Mouse (Mus musculus) forebrain, postnatal 0 days (tissue): ENCODE results near the gene Tmem121. TPM values are rescaled to one million over a fixed set of nuclear protein-coding genes. Genes with fewer than 3 reads are reported as not detected.
A peak's percentile ranks its signal among the peaks of the same experiment; 100 is the strongest.

Source experiments
- ATAC-seq: fragments of 200-750 bp; cut with Nextera tagmentation; 2 replicates; pipeline ENCODE4 v1.8.0; 2017; ENCODE audit warnings: mild to moderate bottlenecking, moderate library complexity
- DNase-seq: peaks from one replicate; pipeline ENCODE4 v3.0.0-alpha.2; 2015
- H3K27ac ChIP-seq: fragments of 300-500 bp; sonication (generic); 2 replicates; pipeline ENCODE4 v1.5.1; 2014; ENCODE audit warnings: low read depth, mild to moderate bottlenecking, antibody characterized with exemption, low read length, moderate library complexity, mixed read lengths
- H3K27me3 ChIP-seq: fragments of 300-500 bp; sonication (generic); 2 replicates; pipeline ENCODE4 v1.6.1; 2014; ENCODE audit warnings: mild to moderate bottlenecking, low read length, mixed read lengths; ENCODE audit not compliant: insufficient read depth
- H3K36me3 ChIP-seq: fragments of 300-500 bp; sonication (generic); 2 replicates; pipeline ENCODE4 v1.6.1; 2014; ENCODE audit warnings: mild to moderate bottlenecking, moderate library complexity; ENCODE audit not compliant: insufficient read depth
- H3K4me1 ChIP-seq: fragments of 300-500 bp; sonication (generic); 2 replicates; pipeline ENCODE4 v1.6.1; 2014; ENCODE audit warnings: antibody characterized with exemption; ENCODE audit not compliant: insufficient read depth
- H3K4me2 ChIP-seq: fragments of 300-500 bp; sonication (generic); 2 replicates; pipeline ENCODE4 v1.6.1; 2014; ENCODE audit warnings: low read depth, mild to moderate bottlenecking, moderate library complexity
- H3K4me3 ChIP-seq: fragments of 300-500 bp; sonication (generic); 2 replicates; pipeline ENCODE4 v1.5.1; 2014; ENCODE audit warnings: low read depth, low read length, mixed read lengths
- H3K9ac ChIP-seq: fragments of 300-500 bp; sonication (generic); 2 replicates; pipeline ENCODE4 v1.6.1; 2014; ENCODE audit warnings: mild to moderate bottlenecking
- H3K9me3 ChIP-seq: fragments of 300-500 bp; sonication (generic); 2 replicates; pipeline ENCODE4 v1.6.1; 2016; ENCODE audit warnings: low read length
- CTCF ChIP-seq: sonication (generic); IDR thresholded peaks from 2 replicates; pipeline ENCODE4 v1.5.1; 2016; ENCODE audit warnings: antibody characterized with exemption, control low read depth, low read depth
- WGBS: fragments of 180-500 bp; shearing (Covaris S2); extraction: QIAGEN DNeasy Blood & Tissue Kit; methylation state at CpG from one replicate; pipeline ENCODE4 v1.1.7; 2014; 5-methylcytosine and 5-hydroxymethylcytosine counted together
- polyA plus RNA-seq: library from polyadenylated mRNA; unstranded; fragments of >200 nt; fragmentation: Nextera tagmentation; extraction: Ambion mirVana; gene quantifications from 2 replicates; pipeline ENCODE4 v1.2.1, GENCODE M21; 2015
- total RNA-seq: library from RNA; depleted of rRNA; stranded (reverse); fragments of >200 nt; gene quantifications from 2 replicates; pipeline ENCODE4 v1.2.3, GENCODE M21; 2014

Tmem121 gene
- total and polyA plus RNA-seq, 2 experiments from 2014 or later = 59.3 to 71.8 TPM

GRCm38 (mm10) chr12:113163561-113164006 is 22.1 kb upstream of the Tmem121 start:
- 0 out of 2 replicates have a peak, but pooled peaks cover 4% of the 10 kb centered on the region for H3K36me3 ChIP-seq
- H3K27ac ChIP-seq = peak overlapping the region; percentile 59
- 52% methylated on average over 11 of the region's 11 CpGs for WGBS
- H3K27me3 ChIP-seq = no peaks in the 10 kb centered on the region
- ATAC-seq (peak; percentile 93), DNase-seq (peak; percentile 61)
- H3K4me2 ChIP-seq = no peak overlapping the region
- TF ChIP-seq CTCF = no peak
- no peaks in the 10 kb centered on the region for H3K9me3 ChIP-seq
- no peaks in the 10 kb centered on the region for H3K4me1 ChIP-seq
- no peak overlapping the region for H3K4me3 ChIP-seq
- no peak overlapping the region for H3K9ac ChIP-seq

GRCm38 (mm10) chr12:113168031-113168536 is 17.6 kb upstream of the Tmem121 start:
- Histone ChIP-seq H3K4me1 (no peaks in the 10 kb centered on the region), H3K27me3 (no peaks in the 10 kb centered on the region), H3K9ac (no peak overlapping the region), H3K4me3 (no peak overlapping the region), H3K9me3 (no peaks in the 10 kb centered on the region), H3K4me2 (no peak overlapping the region), H3K27ac (no peak overlapping the region), H3K36me3 (0 out of 2 replicates have a peak, but pooled peaks cover 4% of the 10 kb centered on the region)
- TF ChIP-seq CTCF = no peak
- DNase-seq (no peak), ATAC-seq (no peak)
- 89% methylated on average over 9 of the region's 9 CpGs for WGBS

- H3K4me2 ChIP-seq = no peak overlapping the region
- TF ChIP-seq CTCF = no peak
- H3K27me3 ChIP-seq = no peaks in the 10 kb centered on the region
- no peak overlapping the region for H3K4me3 ChIP-seq
- H3K36me3 ChIP-seq = no peaks in the 10 kb centered on the region
- no peak for ATAC-seq
- H3K27ac ChIP-seq = no peak overlapping the region
- no peak for DNase-seq
- H3K9me3 ChIP-seq = no peaks in the 10 kb centered on the region
- 90% methylated on average over 18 of the region's 18 CpGs for WGBS
- no peaks in the 10 kb centered on the region for H3K4me1 ChIP-seq
- H3K9ac ChIP-seq = no peak overlapping the region
Measured at GRCm38 (mm10) chr12:113176960-113177725, 8.6 kb upstream of the Tmem121 start.

GRCm38 (mm10) chr12:113181020-113181419 is 4.7 kb upstream of the Tmem121 start:
- H3K4me2 ChIP-seq = no peak overlapping the region
- no peak for ATAC-seq
- H3K4me1 ChIP-seq = no peaks in the 10 kb centered on the region
- no peak overlapping the region for H3K4me3 ChIP-seq
- no peaks in the 10 kb centered on the region for H3K9me3 ChIP-seq
- WGBS = 70% methylated on average over 4 of the region's 4 CpGs
- H3K27ac ChIP-seq = no peak overlapping the region
- H3K36me3 ChIP-seq = no peaks in the 10 kb centered on the region
- H3K9ac ChIP-seq = no peak overlapping the region
- no peaks in the 10 kb centered on the region for H3K27me3 ChIP-seq
- no peak for DNase-seq
- no peak for TF ChIP-seq CTCF

GRCm38 (mm10) chr12:113184945-113185344 is 785 bp upstream of the Tmem121 start:
- Histone ChIP-seq H3K4me3 (no peak overlapping the region), H3K36me3 (peaks cover 18% of the 10 kb centered on the region), H3K9ac (no peak overlapping the region), H3K9me3 (no peaks in the 10 kb centered on the region), H3K27ac (no peak overlapping the region), H3K27me3 (no peaks in the 10 kb centered on the region), H3K4me2 (no peak overlapping the region), H3K4me1 (peaks cover 9% of the 10 kb centered on the region)
- DNase-seq (no peak), ATAC-seq (no peak)
- no peak for TF ChIP-seq CTCF
- WGBS = 59% methylated on average over 5 of the region's 5 CpGs

GRCm38 (mm10) chr12:113186326-113187010 is 738 bp downstream of the Tmem121 start:
- H3K27me3 ChIP-seq = no peaks in the 10 kb centered on the region
- 32% methylated on average over 12 of the region's 12 CpGs for WGBS
- peak overlapping the region; percentile 72 for H3K4me3 ChIP-seq
- peak overlapping the region; percentile 84 for H3K9ac ChIP-seq
- ATAC-seq = 0 out of 2 replicates have a peak, but pooled peaks have one; percentile 14
- H3K9me3 ChIP-seq = no peaks in the 10 kb centered on the region
- peaks cover 9% of the 10 kb centered on the region for H3K4me1 ChIP-seq
- TF ChIP-seq CTCF = no peak
- H3K4me2 ChIP-seq = peak overlapping the region; percentile 97
- no peak for DNase-seq
- peak overlapping the region; percentile 74 for H3K27ac ChIP-seq
- H3K36me3 ChIP-seq = peaks cover 32% of the 10 kb centered on the region

- peaks cover 9% of the 10 kb centered on the region for H3K4me1 ChIP-seq
- peak overlapping the region; percentile 72 for H3K4me3 ChIP-seq
- peak overlapping the region; percentile 97 for H3K4me2 ChIP-seq
- ATAC-seq (no peak), DNase-seq (no peak)
- no peaks in the 10 kb centered on the region for H3K9me3 ChIP-seq
- WGBS = 49% methylated on average over 4 of the region's 4 CpGs
- peaks cover 34% of the 10 kb centered on the region for H3K36me3 ChIP-seq
- peak overlapping the region; percentile 84 for H3K9ac ChIP-seq
- no peak overlapping the region for H3K27ac ChIP-seq
- no peaks in the 10 kb centered on the region for H3K27me3 ChIP-seq
- TF ChIP-seq CTCF = no peak
Measured at GRCm38 (mm10) chr12:113187011-113187375, 1.3 kb downstream of the Tmem121 start.
